Mouse (Mus musculus): ENCODE data around the gene Otulinl. TPM values are rescaled to one million over a fixed set of nuclear protein-coding genes. Genes with fewer than 3 reads are reported as not detected.

The Otulinl gene
- polyA plus RNA-seq, 1 experiment from 2014 or later: 10.9 TPM

GRCm38 (mm10) chr15:27676211-27676610, 5.2 kb downstream of the Otulinl start:
- no peak overlapping the region for H3K4me3 ChIP-seq (replicated peaks)
- no peak overlapping the region for H3K27ac ChIP-seq
- no peak for ATAC-seq
- H3K9ac ChIP-seq: no peak overlapping the region
- peaks cover 7% of the 10 kb centered on the region; the same call in 1 of the 2 replicates for H3K4me1 ChIP-seq (replicated peaks)
- H3K9me3 ChIP-seq: no peaks in the 10 kb centered on the region
- WGBS: 67% methylated on average over 9 of the region's 9 CpGs
- H3K36me3 ChIP-seq: no peaks in the 10 kb centered on the region
- H3K27me3 ChIP-seq (replicated peaks): no peaks in the 10 kb centered on the region
- no peak overlapping the region for H3K4me2 ChIP-seq (replicated peaks)

- Histone ChIP-seq H3K27ac (no peak overlapping the region), H3K36me3 (no peaks in the 10 kb centered on the region), H3K4me2 (replicated peaks) (no peak overlapping the region), H3K9me3 (no peaks in the 10 kb centered on the region), H3K9ac (no peak overlapping the region), H3K4me1 (replicated peaks) (0 out of 2 replicates have a peak, but pooled peaks cover 3% of the 10 kb centered on the region), H3K4me3 (replicated peaks) (no peak overlapping the region), H3K27me3 (replicated peaks) (no peaks in the 10 kb centered on the region)
- WGBS: 85% methylated on average over 7 of the region's 7 CpGs
- no peak for ATAC-seq
Observed at GRCm38 (mm10) chr15:27675122-27675521, 6.3 kb downstream of the Otulinl start.

- ATAC-seq: no peak
- H3K27me3 ChIP-seq (replicated peaks): no peaks in the 10 kb centered on the region
- WGBS: 78% methylated on average over 6 of the region's 6 CpGs
- H3K36me3 ChIP-seq: no peaks in the 10 kb centered on the region
- no peak overlapping the region for H3K4me2 ChIP-seq (replicated peaks)
- no peaks in the 10 kb centered on the region for H3K9me3 ChIP-seq
- no peak overlapping the region for H3K27ac ChIP-seq
- 0 out of 2 replicates have a peak, but pooled peaks cover 3% of the 10 kb centered on the region for H3K4me1 ChIP-seq (replicated peaks)
- H3K9ac ChIP-seq: no peak overlapping the region
- H3K4me3 ChIP-seq (replicated peaks): no peak overlapping the region
Observed at GRCm38 (mm10) chr15:27674041-27674440, 7.3 kb downstream of the Otulinl start.

GRCm38 (mm10) chr15:27673151-27673550, 8.2 kb downstream of the Otulinl start:
- Histone ChIP-seq H3K27me3 (replicated peaks) (no peaks in the 10 kb centered on the region), H3K4me1 (replicated peaks) (0 out of 2 replicates have a peak, but pooled peaks cover 3% of the 10 kb centered on the region), H3K4me3 (replicated peaks) (no peak overlapping the region), H3K9me3 (no peaks in the 10 kb centered on the region), H3K9ac (no peak overlapping the region), H3K36me3 (no peaks in the 10 kb centered on the region), H3K27ac (no peak overlapping the region), H3K4me2 (replicated peaks) (no peak overlapping the region)
- no peak for ATAC-seq
- WGBS: 87% methylated on average over 6 of the region's 6 CpGs

- no peaks in the 10 kb centered on the region for H3K9me3 ChIP-seq
- H3K9ac ChIP-seq: no peak overlapping the region
- no peaks in the 10 kb centered on the region for H3K27me3 ChIP-seq (replicated peaks)
- WGBS: 84% methylated on average over 8 of the region's 8 CpGs
- 0 out of 2 replicates have a peak, but pooled peaks cover 3% of the 10 kb centered on the region for H3K4me1 ChIP-seq (replicated peaks)
- no peak overlapping the region for H3K4me2 ChIP-seq (replicated peaks)
- H3K36me3 ChIP-seq: no peaks in the 10 kb centered on the region
- no peak overlapping the region for H3K27ac ChIP-seq
- no peak for ATAC-seq
- no peak overlapping the region for H3K4me3 ChIP-seq (replicated peaks)
Observed at GRCm38 (mm10) chr15:27672259-27672658, 9.1 kb downstream of the Otulinl start.

GRCm38 (mm10) chr15:27671612-27672245, 9.7 kb downstream of the Otulinl start:
- Histone ChIP-seq H3K4me3 (replicated peaks) (no peak overlapping the region), H3K9me3 (no peaks in the 10 kb centered on the region), H3K27ac (no peak overlapping the region), H3K27me3 (replicated peaks) (no peaks in the 10 kb centered on the region), H3K36me3 (no peaks in the 10 kb centered on the region), H3K4me1 (replicated peaks) (0 out of 2 replicates have a peak, but pooled peaks cover 3% of the 10 kb centered on the region), H3K9ac (no peak overlapping the region), H3K4me2 (replicated peaks) (no peak overlapping the region)
- 87% methylated on average over 10 of the region's 10 CpGs for WGBS
- ATAC-seq: no peak

GRCm38 (mm10) chr15:27670708-27671107, 10.7 kb downstream of the Otulinl start:
- H3K27ac ChIP-seq: no peak overlapping the region
- H3K4me2 ChIP-seq (replicated peaks): no peak overlapping the region
- no peaks in the 10 kb centered on the region for H3K9me3 ChIP-seq
- no peaks in the 10 kb centered on the region for H3K4me1 ChIP-seq (replicated peaks)
- 77% methylated on average over 8 of the region's 8 CpGs for WGBS
- no peaks in the 10 kb centered on the region for H3K27me3 ChIP-seq (replicated peaks)
- no peak overlapping the region for H3K4me3 ChIP-seq (replicated peaks)
- no peak for ATAC-seq
- no peak overlapping the region for H3K9ac ChIP-seq
- no peaks in the 10 kb centered on the region for H3K36me3 ChIP-seq

GRCm38 (mm10) chr15:27669931-27670411, 11.4 kb downstream of the Otulinl start:
- 82% methylated on average over 12 of the region's 12 CpGs for WGBS
- Histone ChIP-seq H3K36me3 (no peaks in the 10 kb centered on the region), H3K4me1 (replicated peaks) (0 out of 2 replicates have a peak, but pooled peaks cover 4% of the 10 kb centered on the region), H3K9ac (no peak overlapping the region), H3K27ac (no peak overlapping the region), H3K27me3 (replicated peaks) (no peaks in the 10 kb centered on the region), H3K4me3 (replicated peaks) (no peak overlapping the region), H3K4me2 (replicated peaks) (no peak overlapping the region), H3K9me3 (no peaks in the 10 kb centered on the region)
- no peak for ATAC-seq

- Histone ChIP-seq H3K4me3 (replicated peaks) (no peak overlapping the region), H3K9me3 (no peaks in the 10 kb centered on the region), H3K27ac (no peak overlapping the region), H3K4me2 (replicated peaks) (no peak overlapping the region), H3K9ac (no peak overlapping the region), H3K27me3 (replicated peaks) (no peaks in the 10 kb centered on the region), H3K36me3 (no peaks in the 10 kb centered on the region), H3K4me1 (replicated peaks) (0 out of 2 replicates have a peak, but pooled peaks cover 4% of the 10 kb centered on the region)
- WGBS: 77% methylated on average over 4 of the region's 4 CpGs
- no peak for ATAC-seq
Observed at GRCm38 (mm10) chr15:27669276-27669675, 12.1 kb downstream of the Otulinl start.

GRCm38 (mm10) chr15:27668557-27668956, 12.8 kb downstream of the Otulinl start:
- Histone ChIP-seq H3K9me3 (no peaks in the 10 kb centered on the region), H3K27me3 (replicated peaks) (no peaks in the 10 kb centered on the region), H3K4me2 (replicated peaks) (no peak overlapping the region), H3K9ac (no peak overlapping the region), H3K4me3 (replicated peaks) (no peak overlapping the region), H3K4me1 (replicated peaks) (0 out of 2 replicates have a peak, but pooled peaks cover 4% of the 10 kb centered on the region), H3K27ac (no peak overlapping the region), H3K36me3 (no peaks in the 10 kb centered on the region)
- 91% methylated on average over 7 of the region's 7 CpGs for WGBS
- no peak for ATAC-seq

- Histone ChIP-seq H3K4me3 (replicated peaks) (no peak overlapping the region), H3K27ac (no peak overlapping the region), H3K36me3 (no peaks in the 10 kb centered on the region), H3K4me2 (replicated peaks) (no peak overlapping the region), H3K9me3 (no peaks in the 10 kb centered on the region), H3K27me3 (replicated peaks) (no peaks in the 10 kb centered on the region), H3K4me1 (replicated peaks) (0 out of 2 replicates have a peak, but pooled peaks cover 4% of the 10 kb centered on the region), H3K9ac (no peak overlapping the region)
- 73% methylated on average over 9 of the region's 9 CpGs for WGBS
- ATAC-seq: no peak
Observed at GRCm38 (mm10) chr15:27668001-27668461, 13.3 kb downstream of the Otulinl start.

- Histone ChIP-seq H3K4me3 (replicated peaks) (no peak overlapping the region), H3K9ac (no peak overlapping the region), H3K9me3 (no peaks in the 10 kb centered on the region), H3K27ac (no peak overlapping the region), H3K36me3 (no peaks in the 10 kb centered on the region), H3K4me1 (replicated peaks) (0 out of 2 replicates have a peak, but pooled peaks cover 4% of the 10 kb centered on the region), H3K27me3 (replicated peaks) (no peaks in the 10 kb centered on the region), H3K4me2 (replicated peaks) (no peak overlapping the region)
- no peak for ATAC-seq
- WGBS: 68% methylated on average over 9 of the region's 9 CpGs
Observed at GRCm38 (mm10) chr15:27666911-27667539, 14.4 kb downstream of the Otulinl start.

All from intestine, embryonic 15.5 days (tissue).